Mouse (Mus musculus) ES-Bruce4 (cell line): ENCODE measurements at regions not wholly inside any gene's neighbourhood (a gene's known extent, or its start where the extent isn't known, plus 50 kb on each side); places are given as distances from the start of the nearest gene placed in this dataset.

ENCODE experiments used
- CTCF ChIP-seq: IDR thresholded peaks from one replicate; pipeline ENCODE4 v1.8.1; 2011; ENCODE audit warnings: low read depth, low read length
- EP300 ChIP-seq: IDR thresholded peaks from 2 replicates; pipeline ENCODE4 v1.6.1; 2011; ENCODE audit warnings: low read depth, low read length; ENCODE audit not compliant: insufficient read depth
- POLR2A ChIP-seq: IDR thresholded peaks from one replicate; pipeline ENCODE4 v1.8.1; 2011; ENCODE audit warnings: low read length; ENCODE audit not compliant: insufficient read depth

GRCm38 (mm10) chr10:98372561-98372960, 541.6 kb upstream of the Atp2b1 start:
- no peak for TF ChIP-seq POLR2A
- TF ChIP-seq CTCF: no peak
- TF ChIP-seq EP300: no peak
